Mouse (Mus musculus): Measurements from ENCODE around the gene Sox2.

GRCm38 (mm10) chr3:34671024-34671660 lies 20.9 kb downstream of the Sox2 start:
- no peak for TF ChIP-seq CTCF (IDR thresholded peaks at IDR 0.05; ENCODE audit: low read depth, low read length)
- TF ChIP-seq POLR2A (IDR thresholded peaks at IDR 0.05; ENCODE audit: borderline replicate concordance, low read depth, low read length) = no peak

Data from bone marrow macrophage, adult 2 months (primary cell).